Mouse (Mus musculus) heart, embryonic 14.5 days (tissue): Measurements from ENCODE around the gene Bcl2l1. TPM values are rescaled to one million over a fixed set of nuclear protein-coding genes. Genes with fewer than 3 reads are reported as not detected.
A peak's percentile ranks its signal among the peaks of the same experiment; 100 is the strongest.

Experiments
- ATAC-seq: fragments of 200-750 bp; cut with Nextera tagmentation; 2 replicates; pipeline ENCODE4 v1.8.0; 2017; ENCODE audit warnings: low read depth, moderate TSS enrichment; ENCODE audit not compliant: insufficient number of reproducible peaks, insufficient read depth, low FRiP score
- H3K27ac ChIP-seq, 2 experiments: fragments of 200-500 bp in 1 of 2; fragments of 300-500 bp in 1 of 2; sonication (generic) in 1 of 2; replicated peaks in 1 of 2; 2 replicates each; pipeline ENCODE4 v1.5.1; 2012 to 2014; ENCODE audit warnings: low read depth in 2 of 2, low read length in 2 of 2, control low read depth in 1 of 2, mild to moderate bottlenecking in 1 of 2, mixed read lengths in 1 of 2; ENCODE audit not compliant: control insufficient read depth in 1 of 2, insufficient read depth in 1 of 2
- H3K27me3 ChIP-seq: fragments of 300-500 bp; sonication (generic); 2 replicates; pipeline ENCODE4 v1.6.1; 2014; ENCODE audit warnings: mild to moderate bottlenecking, low read length, control low read depth; ENCODE audit not compliant: control insufficient read depth, insufficient read depth
- H3K36me3 ChIP-seq: fragments of 300-500 bp; sonication (generic); 2 replicates; pipeline ENCODE4 v1.6.1; 2014; ENCODE audit warnings: mild to moderate bottlenecking, control low read depth, low read length, mixed read lengths; ENCODE audit not compliant: control insufficient read depth, insufficient read depth
- H3K4me1 ChIP-seq, 2 experiments: fragments of 200-500 bp in 1 of 2; fragments of 300-500 bp in 1 of 2; sonication (generic) in 1 of 2; 2 replicates each; pipeline ENCODE4 v1.6.1; 2012 to 2014; ENCODE audit warnings: low read length in 2 of 2, control low read depth in 1 of 2, mixed read lengths in 1 of 2; ENCODE audit not compliant: control insufficient read depth in 2 of 2, insufficient read depth in 2 of 2
- H3K4me2 ChIP-seq: fragments of 300-500 bp; sonication (generic); 2 replicates; pipeline ENCODE4 v1.6.1; 2014; ENCODE audit warnings: mild to moderate bottlenecking, low read length
- H3K4me3 ChIP-seq, 2 experiments: fragments of 200-500 bp in 1 of 2; fragments of 300-500 bp in 1 of 2; sonication (generic) in 1 of 2; 2 replicates each; pipeline ENCODE4 v1.5.1; 2012 to 2014; ENCODE audit warnings: low read length in 2 of 2, mild to moderate bottlenecking in 2 of 2, control low read depth in 1 of 2, low read depth in 1 of 2, moderate library complexity in 1 of 2; ENCODE audit not compliant: control insufficient read depth in 1 of 2, insufficient read depth in 1 of 2
- H3K9ac ChIP-seq: fragments of 300-500 bp; sonication (generic); 2 replicates; pipeline ENCODE4 v1.6.1; 2014; ENCODE audit warnings: mild to moderate bottlenecking, low read length
- H3K9me3 ChIP-seq: fragments of 300-500 bp; sonication (generic); 2 replicates; pipeline ENCODE4 v1.6.1; 2016; ENCODE audit warnings: low read length, control low read depth; ENCODE audit not compliant: control insufficient read depth
- WGBS: fragments of 180-500 bp; shearing (Covaris S2); extraction: QIAGEN DNeasy Blood & Tissue Kit; methylation state at CpG from one replicate; pipeline ENCODE4 v1.1.7; 2014; 5-methylcytosine and 5-hydroxymethylcytosine counted together
- polyA plus RNA-seq: library from polyadenylated mRNA; unstranded; fragments of >200 nt; fragmentation: Nextera tagmentation; extraction: Ambion mirVana; gene quantifications from 2 replicates; pipeline ENCODE4 v1.2.1, GENCODE M21; 2014

Bcl2l1 gene
- polyA plus RNA-seq = 59.0 and 68.1 TPM in 2 replicates

DNA sequence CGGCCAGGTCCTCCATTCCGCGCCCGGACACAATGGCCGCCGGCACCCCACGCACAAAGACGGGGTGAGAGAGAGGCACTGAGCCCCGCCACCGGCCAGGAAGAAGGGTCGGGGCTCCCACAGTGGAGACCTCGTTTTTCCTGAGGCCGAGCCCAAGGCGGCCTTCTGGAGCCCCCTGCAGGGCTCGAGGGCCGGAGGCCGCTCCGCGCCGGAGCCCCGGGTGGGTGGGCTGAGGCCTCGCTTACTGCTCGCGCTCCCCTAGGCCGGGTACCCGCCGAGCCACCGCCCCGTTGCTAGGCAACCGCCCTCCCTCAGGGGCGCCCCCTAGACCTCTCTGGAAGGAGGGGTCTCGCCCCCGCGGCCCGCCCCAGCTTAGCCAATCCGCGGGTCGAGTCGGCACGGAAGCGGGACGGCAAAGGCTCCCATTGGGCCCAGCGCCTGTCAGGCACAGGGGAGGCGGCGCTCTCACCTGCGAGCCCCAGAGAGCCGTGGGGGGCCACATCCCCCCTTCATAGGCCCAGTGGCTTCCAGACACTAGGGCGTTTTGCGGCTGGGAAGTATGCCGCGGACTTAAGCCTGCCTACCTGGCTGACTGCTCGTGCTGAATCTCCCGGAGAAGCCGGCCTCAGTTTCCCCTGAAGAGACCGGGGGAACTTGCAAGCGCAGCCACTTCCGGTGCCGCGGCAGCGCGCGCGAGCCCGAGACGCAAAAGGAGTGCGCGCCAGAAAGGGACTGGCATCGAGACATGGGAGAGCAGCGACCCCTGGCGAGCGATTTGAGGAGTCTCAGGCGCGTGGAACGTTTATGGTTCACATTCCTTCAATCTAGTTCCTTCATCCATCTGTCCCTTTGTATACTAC lies at the start of gene Bcl2l1:
Bcl2l1 (minus strand) TSS at position 710 of the 860 bp plus-strand sequence.
- H3K4me2 ChIP-seq = peak within 1 kb of the TSS; percentile 85
- peak within 1 kb of the TSS; percentile 90 to 98 for H3K27ac ChIP-seq
- H3K27me3 ChIP-seq = no peaks in the 10 kb centered on the region
- H3K9me3 ChIP-seq = no peaks in the 10 kb centered on the region
- H3K4me3 ChIP-seq = peak within 1 kb of the TSS; percentile 73 to 82
- H3K9ac ChIP-seq = peak within 1 kb of the TSS; percentile 96
- H3K4me1 ChIP-seq = peaks cover 12 to 35% of the 10 kb centered on the region in 2 experiments
- peak; percentile 96 for ATAC-seq
- H3K36me3 ChIP-seq = peaks cover 5% of the 10 kb centered on the region; the same call in 1 of the 2 replicates
- 1% methylated on average over 62 of the region's 74 CpGs for WGBS

DNA sequence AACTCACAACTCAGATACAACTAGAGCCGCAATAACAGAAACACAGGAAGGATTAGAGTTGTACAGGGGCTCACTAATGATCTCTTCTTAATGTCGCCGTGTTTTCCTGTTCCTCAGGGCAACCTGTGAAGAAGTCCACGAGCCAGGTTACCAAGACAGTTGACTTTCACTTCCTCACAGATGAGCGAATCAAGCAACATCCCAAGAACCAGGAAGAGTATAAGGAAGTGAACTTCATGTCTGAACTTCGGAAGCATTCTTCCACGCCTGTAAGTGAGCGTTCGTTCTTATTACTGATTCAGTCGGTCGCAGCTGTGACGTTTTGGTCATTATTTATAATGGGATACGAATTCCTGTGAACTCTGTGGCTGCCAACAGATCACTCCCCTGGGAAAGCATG lies 49.4 kb upstream of the Bcl2l1 start:
- no peak for ATAC-seq
- 95% methylated on average over 13 of the region's 13 CpGs for WGBS
- H3K27me3 ChIP-seq = no peaks in the 10 kb centered on the region
- H3K9ac ChIP-seq = no peak overlapping the region
- no peak overlapping the region for H3K4me3 ChIP-seq
- H3K27ac ChIP-seq = no peak overlapping the region
- H3K36me3 ChIP-seq = peaks cover 97% of the 10 kb centered on the region
- no peaks in the 10 kb centered on the region for H3K9me3 ChIP-seq
- no peak overlapping the region for H3K4me2 ChIP-seq
- no peaks in the 10 kb centered on the region for H3K4me1 ChIP-seq

DNA sequence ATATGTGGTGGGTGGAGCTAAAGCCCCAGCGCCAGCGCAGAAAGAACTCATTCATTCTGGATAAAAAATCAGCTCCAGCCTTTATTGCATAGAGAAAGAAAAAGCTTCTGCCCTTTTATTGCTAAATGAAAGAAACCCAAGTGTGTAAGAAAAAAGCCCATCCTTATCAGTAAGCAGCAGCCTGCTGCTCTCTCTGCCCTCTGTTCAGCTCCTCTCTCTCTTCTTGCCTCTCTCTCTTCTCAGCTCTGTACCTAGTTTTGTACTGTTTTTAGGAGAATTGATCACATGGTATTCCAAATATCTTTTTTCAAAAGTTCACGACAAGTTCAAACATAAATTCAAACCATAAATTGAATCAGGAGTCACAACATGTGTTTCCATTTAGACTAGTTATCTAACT lies 46.7 kb upstream of the Bcl2l1 start:
- no peak for ATAC-seq
- H3K4me2 ChIP-seq = no peak overlapping the region
- 92% methylated on average over 3 of the region's 3 CpGs for WGBS
- no peak overlapping the region for H3K9ac ChIP-seq
- no peak overlapping the region for H3K4me3 ChIP-seq
- H3K27ac ChIP-seq = no peak overlapping the region
- peaks cover 96% of the 10 kb centered on the region for H3K36me3 ChIP-seq
- H3K4me1 ChIP-seq = no peaks in the 10 kb centered on the region
- H3K9me3 ChIP-seq = no peaks in the 10 kb centered on the region
- no peaks in the 10 kb centered on the region for H3K27me3 ChIP-seq

DNA sequence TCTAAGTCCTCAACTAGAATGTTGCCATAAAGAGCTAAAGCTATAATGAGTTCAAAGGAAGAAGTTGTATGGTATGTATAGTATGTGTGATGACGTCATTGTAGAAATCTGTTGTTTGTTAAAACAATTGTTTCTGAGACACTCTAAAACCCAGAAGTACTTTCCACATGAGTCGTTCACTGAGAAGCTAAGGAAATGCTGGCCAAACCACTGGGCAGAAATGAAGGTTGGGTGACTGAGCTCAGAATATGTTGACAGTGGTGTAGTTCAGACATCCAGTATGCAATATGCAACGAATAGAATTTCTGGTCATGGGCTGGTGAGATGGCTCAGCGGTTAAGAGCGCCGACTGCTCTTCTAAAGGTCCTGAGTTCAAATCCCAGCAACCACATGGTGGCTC lies 31.8 kb upstream of the Bcl2l1 start:
- H3K9ac ChIP-seq = no peak overlapping the region
- no peak overlapping the region for H3K4me2 ChIP-seq
- H3K9me3 ChIP-seq = no peaks in the 10 kb centered on the region
- ATAC-seq = no peak
- H3K4me3 ChIP-seq = no peak overlapping the region
- peaks cover 70% of the 10 kb centered on the region for H3K36me3 ChIP-seq
- H3K27me3 ChIP-seq = no peaks in the 10 kb centered on the region
- H3K27ac ChIP-seq = no peak overlapping the region
- 90% methylated on average over 6 of the region's 6 CpGs for WGBS
- no peaks in the 10 kb centered on the region for H3K4me1 ChIP-seq

DNA sequence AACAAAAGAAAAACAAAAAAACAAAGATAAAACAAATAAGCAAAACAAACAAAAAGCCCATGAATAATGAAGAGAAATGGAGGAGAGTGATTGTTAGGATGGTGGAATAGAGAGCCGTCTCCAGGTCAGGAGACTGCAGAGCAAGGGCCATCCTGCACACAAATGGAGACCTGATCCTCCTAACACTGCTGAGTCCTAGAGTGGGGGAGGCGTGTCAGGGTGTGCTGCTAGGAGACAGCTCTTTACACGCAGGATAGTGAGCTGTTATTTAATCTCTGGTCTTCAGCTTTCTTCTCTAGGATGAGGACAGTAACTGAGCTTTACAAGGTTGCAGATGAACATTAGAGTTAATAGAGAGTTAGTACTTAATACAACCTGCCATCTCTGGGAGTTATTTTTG lies 31.1 kb upstream of the Bcl2l1 start:
- WGBS = 66% methylated on average over 3 of the region's 3 CpGs
- Histone ChIP-seq H3K4me1 (no peaks in the 10 kb centered on the region), H3K27ac (no peak overlapping the region), H3K9ac (no peak overlapping the region), H3K4me2 (no peak overlapping the region), H3K36me3 (peaks cover 71% of the 10 kb centered on the region), H3K4me3 (no peak overlapping the region), H3K9me3 (no peaks in the 10 kb centered on the region), H3K27me3 (no peaks in the 10 kb centered on the region)
- ATAC-seq = no peak

DNA sequence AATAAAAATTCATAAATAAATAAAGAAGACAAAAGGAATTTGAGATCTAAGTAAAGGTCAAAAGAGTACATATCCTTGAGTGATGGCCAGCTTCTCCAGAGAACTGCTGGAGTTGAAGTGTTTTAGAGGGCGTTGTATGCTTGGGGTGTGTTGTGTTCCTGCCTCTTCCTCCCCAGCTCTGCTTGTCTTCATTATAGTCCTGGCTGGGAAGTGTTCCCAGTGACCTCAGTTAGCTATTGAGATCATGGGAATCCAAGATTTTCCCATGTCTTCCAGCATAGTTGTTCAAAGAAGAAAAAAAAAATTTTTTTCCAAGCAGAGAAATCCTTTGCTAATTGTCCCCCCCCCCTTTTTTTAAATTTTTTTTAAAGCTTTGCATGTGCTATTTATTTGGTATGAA lies 30.4 kb upstream of the Bcl2l1 start:
- Histone ChIP-seq H3K4me1 (no peaks in the 10 kb centered on the region), H3K4me3 (no peak overlapping the region), H3K27ac (no peak overlapping the region), H3K27me3 (no peaks in the 10 kb centered on the region), H3K9me3 (no peaks in the 10 kb centered on the region), H3K4me2 (no peak overlapping the region), H3K36me3 (peaks cover 71% of the 10 kb centered on the region), H3K9ac (no peak overlapping the region)
- no peak for ATAC-seq
- WGBS = 80% methylated on average over 1 of the region's 1 CpGs

DNA sequence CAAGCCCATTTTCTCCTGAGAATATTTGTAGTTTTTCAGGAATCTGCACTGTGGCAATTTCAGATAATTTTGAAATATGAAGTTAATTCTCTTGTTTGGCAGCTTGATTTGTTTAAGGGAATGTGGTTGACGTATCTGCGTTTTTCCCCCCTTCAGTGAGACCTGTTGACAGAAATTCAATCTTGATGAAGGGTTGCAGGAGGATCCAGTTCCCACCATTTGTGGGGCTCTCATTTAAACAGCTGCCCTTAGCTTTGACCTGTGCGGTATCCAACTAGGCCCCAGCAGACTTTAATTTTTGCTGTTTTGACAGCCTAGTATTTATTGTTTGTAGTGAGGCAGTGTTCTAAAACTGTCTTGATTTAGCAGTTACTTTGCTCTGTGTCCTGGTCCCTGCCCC lies 28.0 kb upstream of the Bcl2l1 start:
- Histone ChIP-seq H3K4me2 (no peak overlapping the region), H3K4me1 (no peaks in the 10 kb centered on the region), H3K27ac (no peak overlapping the region), H3K27me3 (no peaks in the 10 kb centered on the region), H3K9ac (no peak overlapping the region), H3K9me3 (no peaks in the 10 kb centered on the region), H3K4me3 (no peak overlapping the region), H3K36me3 (peaks cover 84% of the 10 kb centered on the region)
- no peak for ATAC-seq
- 61% methylated on average over 3 of the region's 3 CpGs for WGBS
